8 mouse cellular contexts compared by ENCODE assay signal in the genomic region with DNA sequence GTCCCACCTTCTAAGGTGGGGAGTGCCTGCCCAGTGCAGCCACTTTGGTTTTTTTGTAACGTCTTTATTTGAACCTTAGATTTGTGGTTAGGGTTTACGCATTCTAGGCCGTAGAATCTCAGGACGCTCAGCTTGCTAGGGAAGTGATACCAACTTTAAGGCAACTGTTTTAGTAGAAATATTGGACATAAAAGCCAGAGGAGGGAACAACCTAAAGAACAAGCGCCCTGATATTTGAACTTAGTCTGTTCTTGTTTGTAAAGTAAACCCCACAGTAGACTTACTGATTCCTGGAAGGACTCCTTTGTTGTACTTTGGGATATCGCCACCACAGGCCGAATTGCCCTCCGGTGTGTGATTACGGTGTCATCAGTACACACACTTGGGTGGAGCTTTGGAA. TPM values are rescaled to one million over a fixed set of nuclear protein-coding genes. Genes with fewer than 3 reads are reported as not detected.
DNase-seq lines count a peak whose midpoint lies in the region; ATAC-seq and TF ChIP-seq lines count a peak whose summit lies in the region.

No protein-coding gene starts in this region.

- peak overlapping the region; percentile 96 for H3K9ac ChIP-seq in forebrain, embryonic 12.5 days
- peak overlapping the region; percentile 92 for H3K9ac ChIP-seq in liver, embryonic 14.5 days (replicated peaks)

- peaks cover 27% of the 10 kb centered on the region for H3K4me1 ChIP-seq in forebrain, embryonic 12.5 days
- H3K4me1 ChIP-seq in liver, embryonic 14.5 days (replicated peaks; ENCODE audit: control insufficient read depth in 2 of 2, insufficient read depth in 2 of 2, low read length in 1 of 2): peaks cover 12 to 18% of the 10 kb centered on the region in 2 experiments

- DNase-seq in CD4-positive, CD25-positive, alpha-beta regulatory T cell, adult 2 months (ENCODE audit: low read depth, low spot score): peak; percentile 25
- DNase-seq in 3T3-L1 (ENCODE audit: low read depth, low spot score): peak; percentile 42
- no peak for DNase-seq in liver, embryonic 14.5 days (ENCODE audit: low read depth in 3 of 3, low spot score in 3 of 3)
- DNase-seq in embryo, embryonic 9.5 days (ENCODE audit: extremely low spot score): no peak
- DNase-seq in spleen, postnatal 14 days (ENCODE audit: low spot score in 2 of 2): no peak

- no peaks in the 10 kb centered on the region for H3K9me3 ChIP-seq in forebrain, embryonic 12.5 days
- no peaks in the 10 kb centered on the region for H3K9me3 ChIP-seq in liver, embryonic 14.5 days (ENCODE audit: control insufficient read depth, low read length)

- peak overlapping the region; percentile 98 for H3K4me3 ChIP-seq in forebrain, embryonic 12.5 days (replicated peaks)
- H3K4me3 ChIP-seq in liver, embryonic 14.5 days (ENCODE audit: insufficient read depth in 1 of 2, low read depth in 2 of 2, low read length in 2 of 2): peak overlapping the region; percentile 88 to 89

- no peak for TF ChIP-seq EP300 in liver, embryonic 14.5 days (IDR thresholded peaks at IDR 0.05; ENCODE audit: low read depth)

- no peaks in the 10 kb centered on the region for H3K27me3 ChIP-seq in forebrain, embryonic 12.5 days
- no peaks in the 10 kb centered on the region for H3K27me3 ChIP-seq in liver, embryonic 14.5 days (ENCODE audit: control insufficient read depth, insufficient read depth, low read length)

- no peak overlapping the region for H3K27ac ChIP-seq in forebrain, embryonic 12.5 days
- no peak overlapping the region for H3K27ac ChIP-seq in liver, embryonic 14.5 days

- no peak for ATAC-seq in CD4-positive, CD25-positive, alpha-beta regulatory T cell, adult 4 months
- no peak for ATAC-seq in forebrain, embryonic 12.5 days (ENCODE audit: low FRiP score)
- no peak for ATAC-seq in liver, embryonic 14.5 days (ENCODE audit: insufficient read depth)
- no peak for ATAC-seq in inflammation-experienced regulatory T-cells, adult 6 months

- no peaks in the 10 kb centered on the region for H3K36me3 ChIP-seq in forebrain, embryonic 12.5 days (replicated peaks)
- no peaks in the 10 kb centered on the region for H3K36me3 ChIP-seq in liver, embryonic 14.5 days (replicated peaks; ENCODE audit: control insufficient read depth, insufficient read depth, low read depth)

- WGBS in forebrain, embryonic 12.5 days: 68% methylated on average over 9 of the region's 9 CpGs
- WGBS in liver, embryonic 14.5 days (ENCODE audit: insufficient replicate concordance): 25% methylated on average over 9 of the region's 9 CpGs

- peak overlapping the region; percentile 79 for H3K4me2 ChIP-seq in forebrain, embryonic 12.5 days
- H3K4me2 ChIP-seq in liver, embryonic 14.5 days (ENCODE audit: low read depth): peak overlapping the region; percentile 82

- no peak for TF ChIP-seq CTCF in liver, embryonic 14.5 days (IDR thresholded peaks at IDR 0.05; ENCODE audit: low read depth)

RNA-seq across cellular contexts. Expression of a gene that starts 1.2 kb away (rescaled TPM):
- polyA plus RNA-seq in CD4-positive, CD25-positive, alpha-beta regulatory T cell, adult 4 months (2017; shearing (Covaris generic)): 1 to 10 TPM in 1 of 2 experiments, not detected in 1; 1.7 TPM
- not detected in 2 replicates for polyA plus RNA-seq in forebrain, embryonic 12.5 days (2016; fragmentation: Nextera tagmentation; extraction: Ambion mirVana)
- 0.76 TPM in 1 of 2 replicates, not detected in the other for polyA plus RNA-seq in liver, embryonic 14.5 days (2012; rRNA removed)
- polyA plus RNA-seq in liver, embryonic 14.5 days (2014; fragmentation: Nextera tagmentation; extraction: Ambion mirVana): not detected in 2 replicates
- not detected for polyA plus RNA-seq in inflammation-experienced regulatory T-cells, adult 6 months (2017; shearing (Covaris generic))

RNA-seq across cellular contexts. Expression of a gene that starts 1.5 kb away (rescaled TPM):
- 100 to 1,000 TPM; 103 to 108 TPM for polyA plus RNA-seq in CD4-positive, CD25-positive, alpha-beta regulatory T cell, adult 4 months (2017; shearing (Covaris generic))
- polyA plus RNA-seq in forebrain, embryonic 12.5 days (2016; fragmentation: Nextera tagmentation; extraction: Ambion mirVana): 241 and 255 TPM in 2 replicates
- polyA plus RNA-seq in liver, embryonic 14.5 days (2012; rRNA removed): 27.8 and 48.3 TPM in 2 replicates
- 76.0 and 78.7 TPM in 2 replicates for polyA plus RNA-seq in liver, embryonic 14.5 days (2014; fragmentation: Nextera tagmentation; extraction: Ambion mirVana)
- polyA plus RNA-seq in inflammation-experienced regulatory T-cells, adult 6 months (2017; shearing (Covaris generic)): 100 to 1,000 TPM in 2 of 3 experiments, 10 to 100 TPM in 1; 97.7 to 163 (median 114) TPM

Comparison
In these comparisons a context has a peak if more than half of its experiments do, and no peak if none do; other contexts are left out.
1. DNase-seq: peak in CD4-positive, CD25-positive, alpha-beta regulatory T cell, adult 2 months (single experiment) and 3T3-L1 (single experiment); none in liver, embryonic 14.5 days (0 of 3), embryo, embryonic 9.5 days (single experiment) and spleen, postnatal 14 days (0 of 2).